Mouse (Mus musculus): ENCODE measurements around the gene Sdsl.

The Sdsl gene

DNA sequence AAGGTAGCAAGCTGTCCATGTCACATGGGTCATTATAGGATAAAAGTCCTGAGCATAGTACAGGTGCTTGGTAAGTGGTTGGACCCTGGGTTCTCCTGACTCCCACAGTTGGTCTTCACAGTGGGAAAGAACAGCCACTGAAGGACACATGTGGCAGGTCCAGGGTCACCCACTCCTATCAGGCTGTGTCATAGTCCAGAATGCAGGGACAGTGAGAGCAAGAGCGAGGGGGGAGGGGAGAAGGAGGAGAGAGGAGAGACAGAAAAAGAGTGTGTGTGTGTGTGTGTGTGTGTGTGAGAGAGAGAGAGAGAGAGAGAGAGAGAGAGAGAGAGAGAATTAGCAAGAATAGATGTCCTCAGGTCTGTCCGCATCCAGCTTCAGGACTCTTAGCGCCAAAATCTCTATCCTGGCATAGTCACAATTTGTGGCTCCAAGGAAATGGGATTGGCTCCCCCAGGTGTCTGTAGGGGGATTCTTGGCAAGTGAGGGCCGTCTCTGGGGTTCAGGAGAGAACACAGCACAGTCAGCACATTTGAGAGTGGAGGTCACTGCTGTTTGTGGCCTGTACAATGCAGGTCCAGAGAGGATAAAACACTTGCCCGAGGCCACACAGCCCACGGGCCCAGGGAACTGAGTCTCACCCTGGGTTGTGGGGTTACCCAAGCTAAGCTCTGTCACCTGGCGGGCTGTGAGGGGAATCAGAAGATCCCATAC is 15.6 kb downstream of the Sdsl start:
- intact Hi-C loops (cut with DNase I): no loop called here

DNA sequence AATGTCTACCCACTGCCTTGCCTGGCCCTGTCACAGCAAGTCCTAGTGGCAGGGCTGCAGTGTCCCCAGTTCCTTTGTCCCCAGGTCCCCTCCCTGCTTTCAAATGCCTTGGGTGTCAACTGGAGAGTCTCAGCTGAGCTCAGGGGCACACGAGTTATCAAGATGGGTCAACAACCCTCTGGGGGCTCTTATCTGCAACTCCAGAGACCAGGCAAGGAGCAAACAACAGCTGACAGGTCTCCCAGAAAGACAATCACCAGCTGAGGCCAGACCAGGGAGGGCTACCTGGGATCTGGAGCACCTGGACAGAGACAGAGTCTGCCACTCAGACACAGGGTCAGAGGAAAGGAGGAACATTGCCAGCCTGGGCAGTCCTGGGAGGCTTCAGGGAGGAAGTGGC is 16.4 kb downstream of the Sdsl start:
- intact Hi-C loops (cut with DNase I): no loop called here

DNA sequence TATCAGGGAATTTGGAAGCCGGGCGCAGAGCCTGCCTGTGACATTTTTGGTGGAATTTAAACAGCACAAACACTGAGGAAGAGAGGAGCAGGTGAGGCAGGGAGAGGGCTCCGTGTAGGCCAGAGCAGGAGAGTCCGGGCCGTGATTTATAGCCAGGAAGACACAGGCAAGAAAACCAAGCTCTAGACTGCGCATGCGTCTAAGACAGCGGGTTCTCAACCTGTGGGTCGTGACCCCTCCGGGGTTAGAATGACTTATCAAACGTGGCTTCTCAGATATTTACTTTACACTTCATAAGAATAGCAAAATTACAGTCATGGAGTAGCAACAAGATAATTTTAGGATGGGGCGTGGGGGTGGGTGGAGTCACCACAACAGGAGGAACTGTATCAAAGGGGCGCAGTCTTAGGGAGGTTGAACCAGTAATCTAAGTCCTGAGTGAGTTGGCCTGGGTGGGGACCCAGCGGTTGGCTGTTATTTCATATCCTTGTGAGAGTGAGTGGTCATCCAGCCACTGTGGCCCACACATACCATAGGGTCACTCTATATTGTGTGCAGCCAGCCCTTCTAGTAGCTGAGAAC is 17.8 kb downstream of the Sdsl start:
- intact Hi-C loops (cut with DNase I): no loop called here

DNA sequence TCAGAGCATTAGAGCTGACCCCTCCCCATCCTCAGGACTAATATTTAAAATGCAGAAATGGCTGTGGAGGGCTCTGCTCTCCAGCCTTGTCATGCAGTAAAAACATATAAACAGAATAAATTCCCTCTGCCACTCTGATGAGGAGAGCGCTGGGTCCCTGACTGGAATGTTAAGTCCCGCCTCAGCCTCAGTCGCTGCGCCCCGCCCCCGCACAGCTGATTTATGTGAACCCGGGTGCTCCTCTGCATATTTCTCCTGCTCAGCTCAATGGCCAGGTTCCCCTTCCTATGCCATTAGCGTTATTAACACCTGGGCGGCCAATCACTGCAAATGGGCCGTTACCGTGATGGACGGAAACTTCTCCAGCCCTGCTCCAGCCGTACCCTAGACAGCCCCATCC is 25.3 kb downstream of the Sdsl start:
- intact Hi-C loops (cut with DNase I): loop anchor here (10.0 kb wide), 1 partner anchor 303 kb away; no protein-coding TSS in a partner anchor

DNA sequence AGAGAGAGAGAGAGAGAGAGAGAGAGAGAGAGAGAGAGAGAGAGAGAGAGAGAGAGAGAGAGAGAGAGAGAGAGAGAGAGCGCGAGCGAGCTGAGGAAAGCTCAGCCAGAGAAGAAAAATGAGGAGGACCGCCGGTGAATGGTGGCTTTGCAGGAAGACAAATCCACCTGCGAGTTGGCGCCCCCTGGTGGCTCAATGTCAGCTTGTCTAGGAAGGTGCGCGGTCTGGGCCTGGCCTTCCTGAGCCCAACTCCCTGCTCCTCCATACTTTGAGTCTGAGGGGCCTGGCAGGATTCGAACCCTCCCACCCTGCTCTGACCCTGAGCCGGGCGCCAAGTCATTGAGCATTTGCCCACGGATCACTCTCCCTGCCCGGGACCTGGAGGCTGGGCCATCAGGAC is 31.9 kb downstream of the Sdsl start:
- intact Hi-C loops (cut with DNase I): loop anchor here (10.0 kb wide), 1 partner anchor 296 kb away; no protein-coding TSS in a partner anchor

DNA sequence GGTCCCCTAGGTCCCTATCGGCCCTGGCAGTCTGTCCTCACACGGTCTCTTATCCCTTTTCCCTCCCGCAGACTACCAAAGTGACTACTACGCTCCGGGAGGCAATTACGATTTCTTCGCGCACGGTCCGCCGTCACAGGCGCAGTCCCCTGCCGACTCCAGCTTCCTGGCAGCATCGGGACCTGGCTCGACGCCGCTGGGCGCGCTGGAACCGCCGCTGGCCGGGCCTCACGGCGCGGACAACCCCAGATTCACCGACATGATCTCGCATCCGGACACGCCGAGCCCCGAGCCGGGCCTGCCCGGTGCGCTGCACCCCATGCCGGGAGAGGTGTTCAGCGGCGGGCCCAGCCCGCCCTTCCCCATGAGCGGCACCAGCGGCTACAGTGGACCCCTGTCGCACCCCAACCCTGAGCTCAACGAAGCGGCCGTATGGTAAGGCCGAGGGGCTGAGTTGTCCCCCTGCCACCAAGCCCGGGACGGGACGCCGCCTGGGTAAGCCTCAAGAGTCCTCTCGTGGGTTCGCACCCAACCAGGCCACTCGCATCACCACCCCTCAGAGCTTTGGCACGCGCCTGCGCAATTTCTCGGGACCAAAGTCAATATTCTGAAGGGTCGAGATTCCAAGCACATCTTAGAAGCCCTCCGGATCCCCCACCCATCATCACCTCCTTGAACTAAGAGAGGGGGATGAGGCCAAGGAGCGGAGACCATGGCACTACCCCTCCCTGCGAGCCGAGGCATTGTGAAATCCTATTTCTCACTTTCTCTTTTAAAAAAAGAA is 32.5 kb downstream of the Sdsl start:
- intact Hi-C loops (cut with DNase I): loop anchor here (10.0 kb wide), 1 partner anchor 295 kb away; no protein-coding TSS in a partner anchor

DNA sequence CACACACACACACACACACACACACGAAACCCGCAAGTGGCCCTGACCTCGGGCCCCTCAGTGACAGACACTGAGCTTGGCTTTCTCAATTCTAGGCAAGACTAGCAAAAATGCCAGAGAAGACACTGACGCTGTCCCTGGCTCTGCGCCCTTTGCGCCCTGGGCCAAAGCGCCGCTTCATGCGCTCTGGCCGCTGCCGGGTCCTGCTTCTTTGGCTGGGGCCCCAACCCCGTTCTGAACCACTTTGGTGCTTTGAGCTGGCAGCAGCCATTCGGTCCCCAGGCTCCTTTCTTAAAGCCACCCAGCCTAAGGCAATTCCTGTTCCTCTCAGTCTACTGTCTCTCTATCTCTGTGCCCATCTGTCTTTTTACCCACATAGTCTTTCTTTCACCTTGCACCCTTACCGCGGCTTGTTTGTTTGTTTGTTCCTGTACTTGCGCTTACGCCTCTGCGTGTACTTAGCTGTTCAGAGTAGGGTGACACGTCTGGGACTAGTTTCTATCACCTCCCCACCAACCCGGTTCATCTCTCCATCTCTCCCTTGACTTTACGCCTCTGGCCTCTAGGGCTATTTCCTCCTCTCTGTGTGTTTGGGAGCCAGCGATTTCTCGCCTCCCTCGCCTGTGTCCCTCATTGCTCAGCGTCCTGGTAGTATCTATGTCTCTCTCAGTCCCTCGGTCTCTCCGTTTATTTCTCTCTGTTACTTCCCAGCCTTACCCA is 33.5 kb downstream of the Sdsl start:
- intact Hi-C loops (cut with DNase I): no loop called here

DNA sequence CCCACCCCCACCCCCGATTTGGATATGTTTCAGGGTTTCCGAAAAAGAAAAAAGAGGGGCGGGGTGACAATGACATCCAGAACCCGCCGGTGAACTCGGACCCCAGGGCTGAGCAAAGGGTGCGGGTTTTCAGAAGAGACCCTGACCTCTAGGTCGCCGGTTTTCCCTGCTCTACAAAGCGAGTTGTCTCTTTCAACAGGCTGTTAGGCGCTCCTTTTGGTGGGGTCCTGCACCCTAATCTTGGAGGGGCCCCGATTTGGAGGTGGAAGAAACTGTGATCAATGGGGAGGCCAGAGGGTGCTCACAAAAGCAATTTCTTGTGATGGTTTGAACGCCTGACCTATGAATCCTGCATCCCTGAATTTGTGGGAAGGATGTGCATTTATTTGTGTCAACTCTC is 34.1 kb downstream of the Sdsl start:
- intact Hi-C loops (cut with DNase I): no loop called here

DNA sequence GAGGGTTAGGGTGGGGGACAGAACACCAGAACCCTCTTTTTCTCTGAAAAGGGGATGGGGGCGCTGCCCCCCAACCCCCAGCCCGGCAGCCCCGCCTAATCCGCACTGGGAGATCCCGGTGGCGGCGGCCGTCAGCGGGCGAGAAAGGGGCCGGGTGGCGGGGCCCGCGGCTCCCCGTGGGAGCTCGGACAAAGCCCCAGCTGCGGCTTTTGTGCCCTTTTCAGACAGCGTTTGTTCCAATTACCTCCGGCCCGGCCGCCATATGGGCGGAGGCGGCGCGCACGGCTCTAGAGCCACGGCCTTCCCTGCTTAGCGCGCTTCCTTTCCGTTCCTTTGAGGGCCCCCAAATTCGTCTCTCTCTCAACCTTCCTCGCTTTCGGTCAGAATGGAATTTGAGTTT is 34.6 kb downstream of the Sdsl start:
- intact Hi-C loops (cut with DNase I): no loop called here

DNA sequence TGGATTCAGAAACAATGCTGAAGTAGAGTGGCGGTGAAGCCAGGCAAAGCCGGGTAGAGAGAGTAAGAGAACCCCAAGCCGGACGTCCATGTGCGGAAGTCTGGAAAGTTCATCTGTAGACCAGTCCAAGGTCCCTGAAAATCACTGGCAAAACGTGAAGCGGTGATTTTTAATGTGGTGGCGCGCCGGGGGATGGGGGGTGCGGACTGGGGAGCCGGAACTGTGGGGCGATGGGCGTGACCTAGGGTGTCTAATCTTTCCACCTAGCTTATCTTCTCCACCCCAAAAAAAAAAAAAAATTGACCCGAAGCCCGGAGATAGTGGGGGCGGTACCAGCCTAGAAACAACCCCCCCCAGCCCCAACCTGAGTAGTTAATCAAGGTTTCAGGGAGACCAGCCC is 35.1 kb downstream of the Sdsl start:
- intact Hi-C loops (cut with DNase I): no loop called here

DNA sequence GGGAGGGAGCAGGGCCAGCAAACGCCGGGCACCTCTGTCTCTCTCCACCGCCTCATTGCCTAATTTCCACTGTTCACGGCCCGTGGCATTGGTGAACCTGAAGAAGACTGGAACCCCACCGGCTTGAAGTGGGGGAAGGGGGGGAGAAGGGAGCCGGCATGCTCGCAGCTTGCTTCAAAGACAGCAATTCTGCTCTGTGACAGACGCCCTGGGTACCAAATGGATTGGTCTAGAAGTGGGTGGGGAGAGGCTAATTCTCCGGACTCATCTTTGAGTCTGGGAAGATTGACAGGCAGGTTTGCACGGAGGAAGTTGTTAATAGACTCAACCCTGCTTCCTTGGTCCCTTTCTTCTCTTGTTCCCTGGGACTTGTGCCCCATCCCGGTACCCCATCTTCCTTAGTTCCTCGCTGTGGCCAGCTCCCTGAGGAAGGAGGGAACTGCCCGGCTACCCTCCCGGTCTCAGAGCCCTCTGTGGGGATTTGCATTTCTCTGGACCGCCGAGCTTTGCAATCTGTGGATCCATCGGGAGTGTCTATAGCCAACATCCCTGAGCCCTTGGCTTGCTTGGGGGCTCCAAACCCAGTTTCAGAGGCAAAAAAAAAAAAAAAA is 35.6 kb downstream of the Sdsl start:
- intact Hi-C loops (cut with DNase I): no loop called here

DNA sequence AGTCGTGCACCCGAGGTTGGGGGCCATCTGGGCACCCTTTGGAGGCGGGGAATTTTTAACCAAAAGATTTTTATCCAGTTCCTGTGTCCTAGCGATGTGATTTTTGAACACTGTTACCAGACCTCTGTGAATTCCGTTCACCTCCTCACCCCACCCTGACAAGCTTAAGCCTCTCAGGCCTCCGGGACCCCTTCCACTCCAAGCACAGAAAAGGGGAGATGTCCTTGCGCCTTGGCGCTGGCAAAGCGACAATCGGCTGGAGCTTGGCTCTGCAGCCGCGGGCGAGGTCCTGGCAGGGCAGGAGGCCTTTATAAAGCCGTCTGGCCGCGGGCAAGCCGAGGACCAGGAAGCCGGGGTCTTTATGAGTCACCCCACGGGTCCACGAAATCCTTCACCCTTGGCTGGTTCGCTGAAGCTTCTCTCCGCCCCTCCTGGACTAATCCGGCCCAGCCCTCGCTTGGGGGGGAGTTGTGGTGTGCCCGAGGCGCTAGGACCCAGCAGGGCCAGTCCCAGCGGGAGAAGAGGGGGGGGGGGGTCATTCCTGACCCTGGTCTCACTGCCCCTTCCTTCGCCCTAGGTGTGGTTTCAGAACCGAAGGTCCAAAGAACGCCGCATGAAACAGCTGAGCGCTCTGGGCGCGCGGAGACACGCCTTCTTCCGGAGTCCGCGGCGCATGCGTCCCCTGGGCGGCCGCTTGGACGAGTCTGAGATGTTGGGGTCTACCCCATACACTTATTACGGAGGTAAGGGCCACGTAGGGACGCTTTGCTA is 36.7 kb downstream of the Sdsl start:
- intact Hi-C loops (cut with DNase I): no loop called here

DNA sequence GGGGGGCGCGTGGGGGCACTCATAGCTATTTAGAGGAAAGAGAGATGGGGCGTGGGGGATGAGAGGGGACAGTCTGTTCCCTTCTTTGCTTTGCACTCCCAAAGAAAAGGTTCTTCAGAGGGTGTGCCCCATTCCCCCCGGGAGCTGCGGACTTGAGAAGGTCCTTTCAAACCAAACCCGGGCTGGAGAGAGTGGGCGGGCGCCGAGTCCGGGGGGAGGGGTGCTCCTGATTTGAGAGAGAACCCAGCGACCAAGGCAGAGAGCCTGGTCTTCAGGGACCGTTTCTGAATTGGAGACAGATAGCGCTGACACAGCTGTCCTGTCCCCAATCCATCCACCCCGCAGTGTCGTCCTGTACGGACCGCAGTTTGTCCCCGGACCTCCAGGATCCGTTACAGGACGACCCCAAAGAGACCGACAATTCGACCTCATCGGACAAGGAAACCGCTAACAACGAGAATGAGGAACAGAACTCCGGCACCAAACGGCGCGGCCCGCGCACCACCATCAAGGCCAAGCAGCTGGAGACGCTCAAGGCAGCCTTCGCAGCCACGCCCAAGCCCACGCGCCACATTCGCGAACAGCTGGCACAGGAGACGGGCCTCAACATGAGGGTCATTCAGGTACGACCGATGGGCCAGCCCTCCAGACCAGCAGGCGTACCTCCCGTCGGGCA is 37.5 kb downstream of the Sdsl start:
- intact Hi-C loops (cut with DNase I): no loop called here

DNA sequence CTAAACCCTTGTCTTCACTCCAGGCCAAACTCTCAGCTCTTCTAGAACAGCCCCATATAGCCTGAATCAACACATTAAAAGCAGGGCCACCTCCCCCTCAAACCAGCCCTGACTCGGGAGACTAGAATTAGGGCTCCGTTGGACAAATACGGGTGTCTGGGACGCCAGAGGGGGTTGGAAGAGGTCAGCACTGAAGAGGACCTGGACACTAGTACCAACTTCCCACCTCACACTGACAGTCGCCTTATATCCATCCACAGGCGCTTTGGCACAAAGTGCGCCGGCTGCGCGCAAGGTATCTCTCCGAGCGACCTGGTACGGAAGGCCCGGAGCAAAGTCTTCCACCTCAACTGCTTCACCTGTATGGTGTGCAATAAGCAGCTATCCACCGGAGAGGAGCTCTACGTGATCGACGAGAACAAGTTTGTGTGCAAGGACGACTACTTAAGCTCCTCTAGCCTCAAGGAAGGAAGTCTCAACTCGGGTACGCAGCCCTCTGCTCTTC is 38.3 kb downstream of the Sdsl start:
- intact Hi-C loops (cut with DNase I): no loop called here

DNA sequence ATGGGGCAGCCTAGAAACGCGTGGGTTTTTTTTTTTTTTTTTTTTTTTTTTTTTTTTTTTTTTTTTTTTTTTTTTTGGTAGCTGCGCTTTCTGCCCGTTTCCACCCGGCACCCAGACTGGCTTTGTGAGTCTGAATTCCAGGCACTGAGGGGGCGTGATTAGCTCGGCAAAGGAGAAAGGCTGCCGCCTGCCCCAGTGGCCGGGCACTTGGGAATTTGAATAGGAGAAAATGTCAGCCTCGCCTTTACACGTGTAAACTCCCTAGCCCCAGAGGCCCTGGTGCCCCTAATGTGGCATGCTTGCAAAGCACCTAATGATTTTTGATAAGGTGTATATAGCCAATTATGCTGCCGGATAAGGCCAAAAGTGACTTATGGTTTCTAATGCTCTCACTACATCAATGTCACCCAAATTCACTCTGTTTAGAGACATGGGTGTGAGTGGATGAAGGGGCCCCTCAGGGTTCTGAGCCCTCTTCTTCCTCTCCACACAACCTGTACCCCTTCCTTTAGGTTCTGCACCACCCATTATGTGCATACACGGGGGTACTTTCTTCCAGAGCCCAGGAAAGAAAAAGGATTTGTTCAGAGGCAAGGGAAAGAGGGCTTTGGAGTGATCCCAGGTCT is 39.4 kb downstream of the Sdsl start:
- intact Hi-C loops (cut with DNase I): no loop called here

DNA sequence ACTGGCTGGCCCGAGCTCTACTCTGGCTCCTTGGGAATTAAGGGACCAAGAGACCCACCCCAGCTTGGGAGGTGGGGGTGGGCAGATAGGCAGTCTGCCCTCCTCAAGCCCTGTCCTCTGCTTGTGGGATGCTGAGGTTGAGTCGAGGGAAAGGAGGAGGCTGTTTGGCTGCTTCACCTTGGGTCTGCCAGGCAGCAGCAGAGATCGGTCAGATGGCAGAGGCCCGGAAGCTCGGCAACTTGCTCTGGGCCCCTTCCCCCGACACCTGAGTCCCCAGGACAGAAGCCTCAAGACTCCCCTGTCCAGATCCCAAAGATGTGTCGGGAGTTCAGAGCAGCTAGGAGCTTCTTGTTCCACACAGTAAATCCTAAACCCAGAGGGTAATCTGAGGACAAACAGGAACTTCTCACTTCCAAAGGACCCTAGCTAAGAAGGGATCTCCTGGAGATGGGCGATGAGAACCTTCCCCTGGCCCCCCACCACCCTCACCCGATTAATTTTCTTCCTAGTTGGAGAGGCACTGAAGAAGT is 40.1 kb downstream of the Sdsl start:
- intact Hi-C loops (cut with DNase I): no loop called here

DNA sequence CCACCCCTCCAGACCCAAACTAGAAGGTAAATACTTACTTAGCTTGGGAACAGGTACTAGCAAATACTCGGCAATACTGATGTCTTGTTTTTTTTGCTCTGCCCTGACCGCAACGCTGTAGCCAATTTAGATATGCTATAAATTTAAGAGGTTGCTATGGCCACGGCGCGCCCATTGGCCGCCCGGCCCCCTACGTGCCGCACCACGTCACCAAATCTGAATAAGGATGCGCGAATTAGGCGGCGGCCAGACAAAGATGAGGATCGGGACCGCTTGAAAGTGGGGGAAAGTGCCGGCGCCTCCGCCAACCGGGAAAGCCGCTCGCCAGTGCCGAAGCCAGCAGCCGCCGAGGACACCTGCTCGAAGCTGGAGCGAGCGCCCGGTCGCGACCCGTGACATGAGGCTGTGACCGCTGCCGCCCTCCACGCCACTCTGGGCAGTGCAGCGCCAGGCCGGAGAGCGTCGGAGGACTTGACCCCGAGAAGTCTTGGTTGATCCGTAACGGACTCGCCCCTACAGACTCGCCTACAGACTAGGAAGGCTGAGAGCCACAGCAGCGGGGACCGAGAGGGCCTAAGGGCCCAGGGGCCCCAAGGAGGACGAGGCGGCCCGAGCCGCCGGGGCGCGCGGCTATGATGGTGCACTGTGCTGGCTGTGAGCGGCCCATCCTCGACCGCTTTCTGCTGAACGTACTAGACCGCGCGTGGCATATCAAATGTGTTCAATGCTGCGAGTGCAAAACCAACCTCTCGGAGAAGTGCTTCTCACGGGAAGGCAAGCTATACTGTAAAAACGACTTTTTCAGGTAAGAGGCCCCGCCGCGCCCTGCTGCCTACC is 40.7 kb downstream of the Sdsl start, which contains the start of gene Lhx5:
TSS of gene Lhx5 (plus strand) at position 51 of the 837 bp plus-strand sequence.
- intact Hi-C loops (cut with DNase I): no loop called here

DNA sequence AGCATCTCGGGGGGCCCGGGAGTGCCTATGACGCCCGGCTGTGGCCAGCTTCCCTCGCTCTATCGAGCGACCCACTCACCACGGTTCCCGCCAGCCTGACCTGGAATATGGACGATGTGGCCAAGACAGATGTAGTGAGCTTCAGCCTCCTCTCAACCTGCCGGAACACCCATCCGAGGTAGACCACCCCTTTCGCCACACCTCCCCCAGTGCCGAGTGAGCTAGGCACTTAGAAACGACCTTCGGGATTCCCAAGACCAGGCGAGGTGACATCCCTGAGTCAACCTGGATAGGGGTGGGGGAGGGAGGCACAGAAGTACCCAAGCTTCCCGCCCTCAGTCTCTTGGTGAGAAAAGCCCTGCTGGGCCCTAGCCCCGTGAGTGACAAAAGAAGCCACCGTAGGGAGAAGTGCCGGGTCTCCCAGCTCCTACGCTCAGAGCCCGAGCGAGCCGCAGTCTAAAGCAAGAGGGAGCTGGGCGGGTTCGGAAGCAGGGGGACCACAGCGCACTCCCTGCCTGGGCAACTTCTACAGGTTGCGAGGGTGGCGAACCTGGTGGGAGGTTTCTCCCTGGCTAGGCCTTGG is 41.5 kb downstream of the Sdsl start:
- intact Hi-C loops (cut with DNase I): no loop called here
